Mouse (Mus musculus) G1E (cell line): ENCODE measurements at regions not wholly inside any gene's neighbourhood (a gene's known extent, or its start where the extent isn't known, plus 50 kb on each side); places are given as distances from the start of the nearest gene placed in this dataset.

Source experiments
- CTCF ChIP-seq: IDR thresholded peaks from 2 replicates; pipeline ENCODE4 v1.5.1; 2012; ENCODE audit warnings: low read depth, low read length, inconsistent platforms, mixed read lengths
- GATA1 ChIP-seq: IDR thresholded peaks from 2 replicates; pipeline ENCODE4 v1.6.1; 2012; ENCODE audit warnings: borderline replicate concordance, low read length, inconsistent platforms, mixed read lengths
- GATA2 ChIP-seq: IDR thresholded peaks from 2 replicates; pipeline ENCODE4 v1.6.1; 2012; ENCODE audit warnings: low read depth, low read length, inconsistent platforms, borderline replicate concordance
- TAL1 ChIP-seq: conservative IDR thresholded peaks from 2 replicates; pipeline ENCODE4 v1.6.1; 2012; ENCODE audit warnings: low read depth, low read length, inconsistent platforms, mixed read lengths

DNA sequence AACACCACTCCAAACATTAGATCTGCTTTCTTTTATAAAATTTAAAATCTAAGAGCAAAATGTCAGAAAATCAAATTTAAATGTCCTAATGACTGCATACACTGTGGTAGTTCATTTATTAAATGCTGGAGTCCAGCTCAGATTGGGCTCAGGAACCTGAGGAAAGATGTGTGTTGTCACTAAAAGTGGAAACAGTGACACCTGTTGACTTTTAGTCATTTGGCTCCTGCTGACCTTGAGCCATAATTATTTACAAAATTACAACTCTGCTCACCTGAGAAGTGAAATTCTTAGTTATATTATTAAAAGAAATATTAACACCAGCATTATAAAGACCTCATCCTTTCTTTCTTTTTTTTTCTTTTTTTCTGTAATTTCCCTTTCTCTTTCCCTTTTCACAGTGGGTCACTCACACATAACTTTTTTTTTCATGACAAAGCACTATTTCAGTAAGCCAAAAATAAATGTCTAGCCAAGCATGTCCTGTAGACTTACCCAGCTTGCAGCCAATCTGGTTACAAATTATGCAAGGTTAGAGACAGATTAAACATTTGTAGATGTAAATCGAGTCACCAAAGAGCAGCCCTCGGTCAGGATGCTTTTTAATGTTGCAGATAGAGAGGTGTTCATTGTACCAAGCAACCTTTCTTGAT, 288.9 kb upstream of the Tet2 start:
- no peak for TF ChIP-seq CTCF
- TF ChIP-seq TAL1, result no peak
- no peak for TF ChIP-seq GATA1
- TF ChIP-seq GATA2, result no peak
